Mouse (Mus musculus): ENCODE measurements around the gene Metrnl. TPM values are rescaled to one million over a fixed set of nuclear protein-coding genes. Genes with fewer than 3 reads are reported as not detected.
A peak's percentile ranks its signal among the peaks of the same experiment; 100 is the strongest.

Gene Metrnl
- polyA plus RNA-seq, 1 experiment from 2014 or later: 18.9 TPM

GRCm38 (mm10) chr11:121713569-121713968 lies 12.2 kb downstream of the Metrnl start:
- H3K27me3 ChIP-seq (ENCODE audit: control insufficient read depth, insufficient read depth, low read length): no peaks in the 10 kb centered on the region
- no peak for DNase-seq (ENCODE audit: low spot score)
- H3K4me1 ChIP-seq (replicated peaks; ENCODE audit: control insufficient read depth, insufficient read depth, low read length): no peaks in the 10 kb centered on the region
- H3K9ac ChIP-seq: no peak overlapping the region
- no peak overlapping the region for H3K4me3 ChIP-seq (replicated peaks; ENCODE audit: low read length)
- no peak overlapping the region for H3K4me2 ChIP-seq (replicated peaks)
- H3K36me3 ChIP-seq (replicated peaks; ENCODE audit: control insufficient read depth, insufficient read depth): no peaks in the 10 kb centered on the region; the same call in 1 of the 2 replicates
- H3K9me3 ChIP-seq (ENCODE audit: control insufficient read depth, low read length): no peaks in the 10 kb centered on the region
- no peak for ATAC-seq (ENCODE audit: low FRiP score)
- 90% methylated on average over 2 of the region's 2 CpGs for WGBS
- H3K27ac ChIP-seq: no peak overlapping the region

DNA sequence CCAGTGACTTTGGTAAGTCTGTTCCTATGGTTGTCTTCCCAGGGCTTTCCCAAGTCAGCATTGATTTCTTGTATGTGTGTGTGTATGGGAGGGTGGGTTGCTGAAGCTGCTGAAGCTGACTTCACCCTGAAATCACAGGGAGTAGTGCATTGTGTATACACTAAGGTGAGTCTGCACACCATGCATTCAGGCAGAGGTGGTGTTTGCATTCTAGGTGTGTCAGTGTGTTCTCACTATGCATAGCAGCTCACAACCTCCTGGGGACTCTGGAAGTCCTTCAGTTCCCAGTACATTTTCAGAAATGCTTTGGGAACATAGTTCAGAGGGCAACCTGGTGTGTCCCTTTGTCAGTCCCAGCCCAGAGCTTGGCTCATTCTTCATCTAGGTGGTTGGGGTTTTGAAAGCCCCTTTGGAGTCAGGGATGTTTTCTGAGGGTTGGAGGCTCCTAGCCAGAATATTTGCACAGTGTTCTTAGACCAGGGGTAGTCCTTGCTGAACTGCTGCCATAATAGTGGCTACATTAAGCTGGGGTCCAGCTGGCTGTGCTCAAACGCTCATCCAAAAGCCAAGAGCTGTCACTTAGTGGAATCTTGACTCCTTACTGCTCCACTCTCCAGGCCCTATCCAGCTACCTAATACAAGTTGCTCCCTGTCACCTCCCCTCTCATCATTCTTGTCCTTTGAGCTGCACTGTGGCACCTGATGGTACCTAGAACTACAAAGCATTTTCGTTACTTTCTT lies 13.6 kb downstream of the Metrnl start:
- no peaks in the 10 kb centered on the region for H3K9me3 ChIP-seq (ENCODE audit: control insufficient read depth, low read length)
- no peak overlapping the region for H3K27ac ChIP-seq
- no peaks in the 10 kb centered on the region for H3K27me3 ChIP-seq (ENCODE audit: control insufficient read depth, insufficient read depth, low read length)
- H3K4me2 ChIP-seq (replicated peaks): no peak overlapping the region
- no peaks in the 10 kb centered on the region for H3K4me1 ChIP-seq (replicated peaks; ENCODE audit: control insufficient read depth, insufficient read depth, low read length)
- ATAC-seq (ENCODE audit: low FRiP score) (no peak), DNase-seq (ENCODE audit: low spot score) (no peak)
- no peak overlapping the region for H3K4me3 ChIP-seq (replicated peaks; ENCODE audit: low read length)
- no peaks in the 10 kb centered on the region; the same call in 1 of the 2 replicates for H3K36me3 ChIP-seq (replicated peaks; ENCODE audit: control insufficient read depth, insufficient read depth)
- WGBS: 87% methylated on average over 2 of the region's 2 CpGs
- no peak overlapping the region for H3K9ac ChIP-seq

DNA sequence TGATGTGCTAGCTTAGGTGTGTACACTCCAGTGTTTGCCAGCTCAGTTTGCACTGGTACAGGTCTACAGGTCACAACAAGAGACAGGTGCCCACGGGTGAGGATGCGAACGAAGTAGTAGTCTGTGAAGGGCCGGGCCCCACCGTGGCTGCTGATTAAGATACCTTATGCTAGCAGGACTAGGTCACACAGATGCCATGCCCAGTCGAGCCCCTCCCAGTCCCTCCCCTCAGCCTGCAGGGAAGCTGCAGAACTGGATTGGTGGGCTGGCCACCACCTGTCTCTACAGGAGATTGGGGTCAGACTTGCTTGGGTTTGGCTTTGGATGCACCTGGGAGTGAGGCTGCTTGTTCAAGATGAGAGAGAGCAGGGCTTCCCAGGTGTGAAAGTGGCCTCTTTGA lies 16.4 kb downstream of the Metrnl start:
- Histone ChIP-seq H3K4me2 (replicated peaks) (no peak overlapping the region), H3K9ac (no peak overlapping the region), H3K27me3 (ENCODE audit: control insufficient read depth, insufficient read depth, low read length) (no peaks in the 10 kb centered on the region), H3K36me3 (replicated peaks; ENCODE audit: control insufficient read depth, insufficient read depth) (no peaks in the 10 kb centered on the region; the same call in 1 of the 2 replicates), H3K4me1 (replicated peaks; ENCODE audit: control insufficient read depth, insufficient read depth, low read length) (no peaks in the 10 kb centered on the region), H3K27ac (no peak overlapping the region), H3K4me3 (replicated peaks; ENCODE audit: low read length) (no peak overlapping the region), H3K9me3 (ENCODE audit: control insufficient read depth, low read length) (no peaks in the 10 kb centered on the region)
- ATAC-seq (ENCODE audit: low FRiP score) (no peak), DNase-seq (ENCODE audit: low spot score) (no peak)
- 62% methylated on average over 6 of the region's 6 CpGs for WGBS

GRCm38 (mm10) chr11:121720752-121721151 lies 19.4 kb downstream of the Metrnl start:
- Histone ChIP-seq H3K9me3 (ENCODE audit: control insufficient read depth, low read length) (no peaks in the 10 kb centered on the region), H3K27me3 (ENCODE audit: control insufficient read depth, insufficient read depth, low read length) (no peaks in the 10 kb centered on the region), H3K9ac (no peak overlapping the region), H3K4me1 (replicated peaks; ENCODE audit: control insufficient read depth, insufficient read depth, low read length) (no peaks in the 10 kb centered on the region), H3K4me3 (replicated peaks; ENCODE audit: low read length) (no peak overlapping the region), H3K4me2 (replicated peaks) (no peak overlapping the region), H3K36me3 (replicated peaks; ENCODE audit: control insufficient read depth, insufficient read depth) (no peaks in the 10 kb centered on the region; the same call in 1 of the 2 replicates), H3K27ac (no peak overlapping the region)
- DNase-seq (ENCODE audit: low spot score) (no peak), ATAC-seq (ENCODE audit: low FRiP score) (no peak)
- WGBS: 96% methylated on average over 3 of the region's 3 CpGs

- ATAC-seq (ENCODE audit: low FRiP score) (no peak), DNase-seq (ENCODE audit: low spot score) (no peak)
- H3K9me3 ChIP-seq (ENCODE audit: control insufficient read depth, low read length): no peaks in the 10 kb centered on the region
- H3K27me3 ChIP-seq (ENCODE audit: control insufficient read depth, insufficient read depth, low read length): no peaks in the 10 kb centered on the region
- H3K4me3 ChIP-seq (replicated peaks; ENCODE audit: low read length): no peak overlapping the region
- no peaks in the 10 kb centered on the region for H3K36me3 ChIP-seq (replicated peaks; ENCODE audit: control insufficient read depth, insufficient read depth)
- no peak overlapping the region for H3K9ac ChIP-seq
- no peak overlapping the region for H3K27ac ChIP-seq
- H3K4me2 ChIP-seq (replicated peaks): no peak overlapping the region
- 80% methylated on average over 2 of the region's 2 CpGs for WGBS
- no peaks in the 10 kb centered on the region for H3K4me1 ChIP-seq (replicated peaks; ENCODE audit: control insufficient read depth, insufficient read depth, low read length)
Observed at GRCm38 (mm10) chr11:121722434-121722833, 21.1 kb downstream of the Metrnl start.

DNA sequence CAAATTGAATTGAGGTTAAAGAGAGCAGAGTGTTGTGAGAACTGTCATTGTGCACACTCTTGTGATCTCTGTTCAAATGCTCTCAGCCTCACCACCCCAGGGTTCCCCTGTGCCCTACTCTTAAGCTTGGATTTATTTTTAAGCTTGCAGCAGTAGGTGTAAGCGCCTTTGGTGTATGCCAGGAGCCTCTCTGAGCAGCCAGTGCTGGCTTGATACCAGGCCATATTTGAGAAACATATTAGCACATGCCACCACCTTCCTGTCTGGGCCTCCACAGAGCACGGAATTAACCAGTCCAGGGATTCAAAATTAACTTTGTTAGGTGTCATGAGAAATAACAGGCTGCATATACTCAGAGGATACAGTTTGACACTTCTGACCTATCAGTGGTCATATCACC lies 25.3 kb downstream of the Metrnl start:
- Histone ChIP-seq H3K4me3 (replicated peaks; ENCODE audit: low read length) (no peak overlapping the region), H3K9ac (no peak overlapping the region), H3K4me1 (replicated peaks; ENCODE audit: control insufficient read depth, insufficient read depth, low read length) (no peaks in the 10 kb centered on the region), H3K9me3 (ENCODE audit: control insufficient read depth, low read length) (no peaks in the 10 kb centered on the region), H3K4me2 (replicated peaks) (no peak overlapping the region), H3K27me3 (ENCODE audit: control insufficient read depth, insufficient read depth, low read length) (no peaks in the 10 kb centered on the region), H3K36me3 (replicated peaks; ENCODE audit: control insufficient read depth, insufficient read depth) (no peaks in the 10 kb centered on the region), H3K27ac (no peak overlapping the region)
- ATAC-seq (ENCODE audit: low FRiP score) (no peak), DNase-seq (ENCODE audit: low spot score) (no peak)
- WGBS: 86% methylated on average over 2 of the region's 2 CpGs

DNA sequence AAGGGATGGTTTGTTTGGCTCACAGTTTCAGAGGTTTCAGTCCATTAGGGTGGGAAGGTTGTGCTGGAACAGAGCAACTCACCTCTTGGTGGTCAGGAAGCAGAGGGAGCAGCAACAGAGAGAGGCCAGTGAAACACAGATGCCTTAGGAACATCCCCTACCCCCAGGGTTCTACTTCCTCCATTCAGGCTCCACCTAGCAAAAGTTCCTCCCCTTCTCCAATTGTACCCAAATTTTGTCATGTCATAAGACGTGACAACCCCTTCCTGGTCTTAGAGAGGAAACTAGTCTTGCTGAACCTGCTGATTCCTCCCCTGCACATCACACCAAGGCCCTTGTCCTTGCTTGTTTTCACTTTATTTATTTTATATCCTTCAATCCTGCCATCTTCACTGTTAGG lies 32.8 kb downstream of the Metrnl start:
- Histone ChIP-seq H3K9me3 (ENCODE audit: control insufficient read depth, low read length) (no peaks in the 10 kb centered on the region), H3K4me3 (replicated peaks; ENCODE audit: low read length) (no peak overlapping the region), H3K36me3 (replicated peaks; ENCODE audit: control insufficient read depth, insufficient read depth) (no peaks in the 10 kb centered on the region), H3K27me3 (ENCODE audit: control insufficient read depth, insufficient read depth, low read length) (no peaks in the 10 kb centered on the region), H3K9ac (no peak overlapping the region), H3K4me1 (replicated peaks; ENCODE audit: control insufficient read depth, insufficient read depth, low read length) (no peaks in the 10 kb centered on the region), H3K4me2 (replicated peaks) (no peak overlapping the region), H3K27ac (no peak overlapping the region)
- no peak for DNase-seq (ENCODE audit: low spot score)
- ATAC-seq (ENCODE audit: low FRiP score): no peak
- 75% methylated on average over 1 of the region's 1 CpGs for WGBS

DNA sequence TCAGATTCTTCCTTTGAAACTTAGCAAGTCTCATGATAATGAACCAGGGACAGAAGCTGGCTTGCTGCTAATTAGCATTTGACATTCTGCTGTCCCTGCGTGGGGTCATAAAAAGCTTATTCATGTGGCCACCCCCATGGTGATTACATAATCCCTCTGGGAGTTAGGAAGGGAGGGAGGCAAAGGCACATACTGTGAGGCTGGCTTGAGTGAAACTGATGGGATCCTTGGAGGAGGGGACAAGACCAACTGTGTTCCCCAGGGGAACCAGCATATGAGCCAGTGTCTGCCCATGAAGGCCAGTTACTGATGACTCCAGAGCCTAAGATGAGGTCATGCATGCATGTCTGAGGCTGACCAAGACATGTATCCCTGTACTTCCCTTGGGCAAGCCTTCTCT lies 33.5 kb downstream of the Metrnl start:
- Histone ChIP-seq H3K4me3 (replicated peaks; ENCODE audit: low read length) (no peak overlapping the region), H3K27me3 (ENCODE audit: control insufficient read depth, insufficient read depth, low read length) (no peaks in the 10 kb centered on the region), H3K4me2 (replicated peaks) (no peak overlapping the region), H3K36me3 (replicated peaks; ENCODE audit: control insufficient read depth, insufficient read depth) (no peaks in the 10 kb centered on the region), H3K27ac (no peak overlapping the region), H3K9ac (no peak overlapping the region), H3K4me1 (replicated peaks; ENCODE audit: control insufficient read depth, insufficient read depth, low read length) (no peaks in the 10 kb centered on the region), H3K9me3 (ENCODE audit: control insufficient read depth, low read length) (no peaks in the 10 kb centered on the region)
- 15% methylated on average over 1 of the region's 1 CpGs for WGBS
- ATAC-seq (ENCODE audit: low FRiP score) (no peak), DNase-seq (ENCODE audit: low spot score) (no peak)

GRCm38 (mm10) chr11:121738616-121739015 lies 37.3 kb downstream of the Metrnl start:
- Histone ChIP-seq H3K36me3 (replicated peaks; ENCODE audit: control insufficient read depth, insufficient read depth) (no peaks in the 10 kb centered on the region), H3K4me2 (replicated peaks) (no peak overlapping the region), H3K4me3 (replicated peaks; ENCODE audit: low read length) (no peak overlapping the region), H3K27me3 (ENCODE audit: control insufficient read depth, insufficient read depth, low read length) (no peaks in the 10 kb centered on the region), H3K27ac (no peak overlapping the region), H3K4me1 (replicated peaks; ENCODE audit: control insufficient read depth, insufficient read depth, low read length) (0 out of 2 replicates have a peak, but pooled peaks cover 4% of the 10 kb centered on the region), H3K9me3 (ENCODE audit: control insufficient read depth, low read length) (no peaks in the 10 kb centered on the region), H3K9ac (no peak overlapping the region)
- DNase-seq (ENCODE audit: low spot score) (peak; percentile 25), ATAC-seq (ENCODE audit: low FRiP score) (no peak)
- WGBS: 38% methylated on average over 3 of the region's 3 CpGs

DNA sequence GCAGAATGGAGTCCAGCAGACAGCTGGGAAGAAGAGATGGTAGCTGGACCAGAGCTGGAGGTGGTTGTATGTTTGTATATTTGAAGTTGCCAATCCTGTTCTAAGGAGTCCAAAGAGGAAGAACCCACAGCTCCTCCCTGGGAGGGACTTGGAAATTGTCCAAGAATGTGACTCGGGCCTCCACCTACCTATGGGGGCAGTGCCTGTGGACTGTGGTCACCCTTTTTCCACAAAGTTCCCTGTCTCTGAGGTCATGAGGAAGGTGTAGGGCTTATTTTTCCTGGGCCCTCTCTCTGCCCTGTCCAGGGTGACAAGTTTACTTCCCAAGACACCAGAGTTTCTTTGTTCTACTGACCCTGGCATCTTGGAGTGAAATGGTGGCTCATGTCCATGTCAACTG lies 39.6 kb downstream of the Metrnl start:
- Histone ChIP-seq H3K27ac (no peak overlapping the region), H3K4me1 (replicated peaks; ENCODE audit: control insufficient read depth, insufficient read depth, low read length) (0 out of 2 replicates have a peak, but pooled peaks cover 4% of the 10 kb centered on the region), H3K4me2 (replicated peaks) (no peak overlapping the region), H3K27me3 (ENCODE audit: control insufficient read depth, insufficient read depth, low read length) (no peaks in the 10 kb centered on the region), H3K9me3 (ENCODE audit: control insufficient read depth, low read length) (no peaks in the 10 kb centered on the region), H3K9ac (no peak overlapping the region), H3K4me3 (replicated peaks; ENCODE audit: low read length) (no peak overlapping the region), H3K36me3 (replicated peaks; ENCODE audit: control insufficient read depth, insufficient read depth) (no peaks in the 10 kb centered on the region)
- DNase-seq (ENCODE audit: low spot score) (no peak), ATAC-seq (ENCODE audit: low FRiP score) (no peak)
- WGBS: 55% methylated on average over 1 of the region's 1 CpGs

All from hindbrain, embryonic 14.5 days (tissue).